Mouse (Mus musculus) T-helper 1 cell (primary cell): ENCODE data around the gene Rccd1.

ENCODE experiments used
- in situ Hi-C: fragments of 300-600 bp; cut with MboI, MseI; formaldehyde crosslinking; loops from one replicate; pipeline ENCODE4 v1.15.1; 2025; ENCODE audit warnings: high pct_unique_total_duplicates

Gene Rccd1

GRCm38 (mm10) chr7:80260625-80261371, 63.5 kb downstream of the Rccd1 start, which contains the start of gene Ngrn:
Gene Ngrn, plus strand, starts transcription at chr7:80261215.
- in situ Hi-C loops, result no loop called here

DNA sequence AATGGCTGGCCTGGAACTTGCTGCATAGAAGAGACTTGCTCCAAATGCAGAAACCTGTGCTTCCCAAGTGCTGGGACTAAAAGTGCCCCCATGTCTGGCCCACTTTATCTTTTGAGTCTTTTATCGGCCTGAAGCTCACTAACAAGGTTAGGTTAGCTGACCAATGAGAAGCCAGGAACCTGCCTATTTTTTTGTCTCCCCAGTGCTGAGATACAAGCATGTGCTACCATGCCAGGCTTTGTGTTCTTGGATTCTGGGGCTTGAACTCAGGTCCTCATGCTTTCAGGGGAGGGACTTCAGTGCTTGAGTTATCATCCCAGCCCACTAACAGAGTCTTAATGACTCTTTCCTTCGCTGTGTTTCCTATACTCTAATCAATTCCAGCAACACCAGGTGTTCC, 66.5 kb downstream of the Rccd1 start:
- in situ Hi-C loops, result no loop called here

DNA sequence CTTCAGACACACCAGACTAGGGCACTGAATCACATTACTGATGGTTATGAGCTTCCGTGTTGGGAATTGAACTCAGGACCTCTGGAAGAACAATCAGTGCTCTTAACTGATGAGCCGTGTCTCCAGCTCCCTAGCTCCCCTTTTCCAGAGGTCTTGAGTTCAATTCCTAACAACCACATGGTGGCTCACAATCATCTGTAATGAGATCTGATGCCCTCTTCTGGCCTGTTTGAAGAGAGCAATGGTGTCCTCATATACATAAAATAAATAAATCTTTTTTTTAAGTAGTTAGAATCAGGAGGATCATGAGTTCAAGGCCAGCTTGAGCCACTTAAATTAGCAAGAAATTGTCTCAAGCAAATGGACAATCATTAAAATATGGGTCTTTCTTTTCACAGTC, 68.3 kb downstream of the Rccd1 start:
- in situ Hi-C loops, result no loop called here

- in situ Hi-C loops, result no loop called here
These were observed 71.4 kb downstream of the Rccd1 start for GRCm38 (mm10) chr7:80252886-80253285.

- in situ Hi-C loops, result no loop called here
These were observed 71.8 kb downstream of the Rccd1 start for GRCm38 (mm10) chr7:80252437-80252836.

GRCm38 (mm10) chr7:80246859-80247258, 77.4 kb downstream of the Rccd1 start:
- in situ Hi-C loops, result loop anchor here (25.0 kb wide), 1 partner anchor 1790 kb away; no protein-coding TSS in a partner anchor

- in situ Hi-C loops, result loop anchor here (25.0 kb wide), 1 partner anchor 1791 kb away; no protein-coding TSS in a partner anchor
These were observed 78.0 kb downstream of the Rccd1 start, which contains the start of gene Ttll13 for GRCm38 (mm10) chr7:80246148-80246721. Gene Ttll13, plus strand, starts transcription at chr7:80246376.

GRCm38 (mm10) chr7:80244851-80245250, 79.4 kb downstream of the Rccd1 start:
- in situ Hi-C loops, result loop anchor here (25.0 kb wide), 1 partner anchor 1792 kb away; no protein-coding TSS in a partner anchor
